Mouse (Mus musculus) intestine, postnatal 0 days (tissue): ENCODE measurements around the gene Dnajb6. TPM values are rescaled to one million over a fixed set of nuclear protein-coding genes. Genes with fewer than 3 reads are reported as not detected.
"Not testable (repeated sequence)": the region's sequence is repeated elsewhere in the genome, so short reads cannot be mapped to it uniquely, and the experiment has no call there.

Experiments used
- ATAC-seq: fragments of 200-750 bp; cut with Nextera tagmentation; 2 replicates; pipeline ENCODE4 v1.8.0; 2017; ENCODE audit warnings: mild to moderate bottlenecking, moderate TSS enrichment, moderate library complexity
- H3K27ac ChIP-seq: fragments of 300-500 bp; sonication (generic); 2 replicates; pipeline ENCODE4 v1.5.1; 2014; ENCODE audit warnings: mild to moderate bottlenecking, low read depth, low read length, moderate library complexity
- H3K27me3 ChIP-seq: fragments of 300-500 bp; sonication (generic); replicated peaks from 2 replicates; pipeline ENCODE4 v1.6.1; 2014; ENCODE audit warnings: low read length, mixed read lengths; ENCODE audit not compliant: control insufficient read depth, insufficient read depth
- H3K36me3 ChIP-seq: fragments of 300-500 bp; sonication (generic); 2 replicates; pipeline ENCODE4 v1.6.1; 2014; ENCODE audit warnings: mild to moderate bottlenecking, moderate library complexity; ENCODE audit not compliant: control insufficient read depth, insufficient read depth
- H3K4me1 ChIP-seq: fragments of 300-500 bp; sonication (generic); replicated peaks from 2 replicates; pipeline ENCODE4 v1.6.1; 2014; ENCODE audit warnings: antibody characterized with exemption, low read length, mixed read lengths; ENCODE audit not compliant: control insufficient read depth, insufficient read depth
- H3K4me2 ChIP-seq: fragments of 300-500 bp; sonication (generic); replicated peaks from 2 replicates; pipeline ENCODE4 v1.6.1; 2014; ENCODE audit warnings: low read depth, mild to moderate bottlenecking, moderate library complexity
- H3K4me3 ChIP-seq: fragments of 300-500 bp; sonication (generic); 2 replicates; pipeline ENCODE4 v1.5.1; 2014; ENCODE audit warnings: low read depth, low read length
- H3K9ac ChIP-seq: fragments of 300-500 bp; sonication (generic); 2 replicates; pipeline ENCODE4 v1.6.1; 2014; ENCODE audit warnings: mild to moderate bottlenecking, low read depth, low read length
- H3K9me3 ChIP-seq: fragments of 300-500 bp; sonication (generic); 2 replicates; pipeline ENCODE4 v1.6.1; 2016; ENCODE audit warnings: mixed run types; ENCODE audit not compliant: control insufficient read depth
- CTCF ChIP-seq: sonication (generic); IDR thresholded peaks from 2 replicates; pipeline ENCODE4 v1.5.1; 2016; ENCODE audit warnings: low read depth, mild to moderate bottlenecking, control low read depth, antibody characterized with exemption, moderate library complexity
- WGBS: fragments of 180-500 bp; shearing (Covaris S2); extraction: QIAGEN DNeasy Blood & Tissue Kit; methylation state at CpG from one replicate; pipeline ENCODE4 v1.1.7; 2014; 5-methylcytosine and 5-hydroxymethylcytosine counted together
- polyA plus RNA-seq: library from polyadenylated mRNA; unstranded; fragments of >200 nt; fragmentation: Nextera tagmentation; extraction: Ambion mirVana; gene quantifications from 2 replicates; pipeline ENCODE4 v1.2.1, GENCODE M21; 2015

Gene Dnajb6
- polyA plus RNA-seq, 1 experiment from 2014 or later = 109 TPM

DNA sequence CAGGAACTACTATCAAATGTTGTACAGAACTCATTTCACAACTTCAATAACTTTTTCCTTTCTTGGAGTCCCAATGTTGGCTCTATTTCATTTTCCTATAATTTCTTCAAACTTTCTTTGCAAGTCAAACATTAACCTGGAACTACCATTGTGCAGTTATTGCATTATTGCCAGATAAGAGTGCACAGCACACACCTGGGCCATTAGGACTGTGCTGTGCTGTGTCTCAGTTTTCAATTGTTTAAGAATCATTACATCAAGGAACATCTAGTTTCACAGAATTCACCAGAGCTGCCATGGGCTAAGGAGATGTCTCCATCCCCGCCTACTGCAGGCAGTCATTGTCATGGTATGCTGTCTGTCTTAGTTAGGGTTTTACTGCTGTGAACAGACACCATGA, 73.5 kb downstream of the Dnajb6 start:
- H3K4me3 ChIP-seq = no peak overlapping the region
- no peaks in the 10 kb centered on the region for H3K9me3 ChIP-seq
- no peak overlapping the region for H3K9ac ChIP-seq
- H3K36me3 ChIP-seq = no peaks in the 10 kb centered on the region
- H3K4me2 ChIP-seq = no peak overlapping the region
- H3K27me3 ChIP-seq = no peaks in the 10 kb centered on the region
- H3K4me1 ChIP-seq = 0 out of 2 replicates have a peak, but pooled peaks cover 6% of the 10 kb centered on the region
- 72% methylated on average over 1 of the region's 1 CpGs for WGBS
- ATAC-seq = peak; percentile 71
- TF ChIP-seq CTCF = no peak
- H3K27ac ChIP-seq = no peak overlapping the region

DNA sequence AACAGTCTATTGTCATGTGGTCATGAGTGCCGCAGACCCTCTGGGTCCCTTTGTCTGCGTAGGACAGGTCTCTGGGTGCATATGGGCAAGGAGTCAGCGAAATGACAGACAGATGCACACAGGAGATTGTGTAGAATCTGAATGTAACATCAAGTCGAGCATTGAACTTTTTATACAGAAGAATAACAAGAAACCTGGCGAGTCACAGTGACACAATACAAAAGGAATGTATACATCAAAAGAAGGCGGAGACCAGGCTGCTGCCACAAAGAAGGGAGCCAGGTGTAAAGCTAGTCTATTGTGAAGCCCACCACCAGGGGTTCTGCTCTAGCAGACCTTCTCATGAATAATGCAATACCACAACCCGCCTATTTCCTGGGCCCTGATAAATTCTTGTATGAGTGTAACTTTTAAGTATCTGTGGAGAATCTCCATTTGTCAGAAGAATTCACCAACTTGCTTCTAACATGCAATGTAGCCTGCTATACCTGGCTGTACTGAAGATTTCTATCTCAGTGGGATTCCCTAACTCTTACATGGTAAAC, 76.0 kb downstream of the Dnajb6 start:
- H3K4me1 ChIP-seq, H3K9ac ChIP-seq, H3K27me3 ChIP-seq, ATAC-seq, H3K36me3 ChIP-seq, H3K4me3 ChIP-seq, H3K4me2 ChIP-seq, H3K27ac ChIP-seq, H3K9me3 ChIP-seq: not testable (repeated sequence)
- 86% methylated on average over 7 of the region's 7 CpGs for WGBS

DNA sequence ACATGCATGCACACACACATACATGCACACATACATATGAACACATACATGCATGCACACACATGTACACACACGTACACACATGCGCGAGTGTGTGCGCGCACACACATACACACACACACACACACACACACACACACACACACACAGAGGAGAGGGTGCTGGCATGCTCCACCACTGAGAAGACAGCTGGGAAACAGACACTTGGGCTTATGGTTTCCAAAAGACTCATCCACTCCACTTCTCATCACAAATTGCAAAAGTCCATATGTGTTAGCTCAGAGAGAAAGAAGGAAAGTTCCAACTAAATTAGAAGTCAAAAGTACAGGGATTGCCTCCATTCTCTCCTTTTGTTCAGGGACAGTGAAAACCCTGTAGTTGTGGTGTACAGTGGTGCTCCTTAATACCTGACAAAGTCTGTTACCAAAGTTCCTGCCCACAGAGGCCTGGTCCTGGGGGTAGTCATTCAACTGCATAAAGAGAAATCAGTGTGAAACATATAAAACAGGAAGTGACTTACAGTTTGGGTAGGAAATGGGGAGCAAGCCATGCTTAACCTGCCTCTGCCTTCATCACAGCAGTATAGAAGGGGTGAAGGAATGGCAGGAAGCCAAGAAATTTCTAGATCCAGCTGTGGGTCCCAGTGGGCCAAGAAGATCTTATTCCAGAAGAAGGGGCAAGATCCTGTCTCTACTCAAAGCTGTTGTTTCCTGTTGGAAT, 81.2 kb downstream of the Dnajb6 start:
- 92% methylated on average over 5 of the region's 5 CpGs for WGBS
- TF ChIP-seq CTCF = no peak
- H3K4me2 ChIP-seq = no peak overlapping the region
- no peak overlapping the region for H3K27ac ChIP-seq
- no peak overlapping the region for H3K4me3 ChIP-seq
- H3K9ac ChIP-seq = no peak overlapping the region
- no peaks in the 10 kb centered on the region for H3K9me3 ChIP-seq
- ATAC-seq = no peak
- no peaks in the 10 kb centered on the region for H3K36me3 ChIP-seq
- H3K27me3 ChIP-seq = no peaks in the 10 kb centered on the region
- no peaks in the 10 kb centered on the region for H3K4me1 ChIP-seq

DNA sequence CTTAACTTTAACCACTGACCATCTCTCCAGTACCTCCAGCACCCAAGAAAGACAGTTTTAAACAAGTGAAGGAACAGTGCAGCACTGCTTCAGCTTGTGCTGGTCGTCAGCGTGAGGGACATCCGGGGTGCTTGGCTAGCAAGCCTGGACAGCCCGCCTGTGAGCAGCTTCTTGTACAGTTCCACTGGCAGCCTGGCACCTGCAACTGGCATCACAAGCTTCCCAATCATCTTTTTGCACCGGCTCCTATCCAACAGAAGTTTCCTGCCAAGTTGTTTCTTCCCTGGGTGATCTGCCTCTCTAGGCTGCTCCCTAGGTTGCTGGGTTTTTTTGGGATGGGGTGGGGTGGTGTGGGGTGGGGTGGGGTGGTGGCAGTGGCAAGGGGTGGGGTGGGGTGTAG, 81.9 kb downstream of the Dnajb6 start:
- no peak for TF ChIP-seq CTCF
- no peak overlapping the region for H3K4me3 ChIP-seq
- 84% methylated on average over 5 of the region's 5 CpGs for WGBS
- H3K9ac ChIP-seq = no peak overlapping the region
- H3K4me1 ChIP-seq = no peaks in the 10 kb centered on the region
- no peak overlapping the region for H3K27ac ChIP-seq
- ATAC-seq = no peak
- H3K4me2 ChIP-seq = no peak overlapping the region
- no peaks in the 10 kb centered on the region for H3K9me3 ChIP-seq
- no peaks in the 10 kb centered on the region for H3K36me3 ChIP-seq
- no peaks in the 10 kb centered on the region for H3K27me3 ChIP-seq

DNA sequence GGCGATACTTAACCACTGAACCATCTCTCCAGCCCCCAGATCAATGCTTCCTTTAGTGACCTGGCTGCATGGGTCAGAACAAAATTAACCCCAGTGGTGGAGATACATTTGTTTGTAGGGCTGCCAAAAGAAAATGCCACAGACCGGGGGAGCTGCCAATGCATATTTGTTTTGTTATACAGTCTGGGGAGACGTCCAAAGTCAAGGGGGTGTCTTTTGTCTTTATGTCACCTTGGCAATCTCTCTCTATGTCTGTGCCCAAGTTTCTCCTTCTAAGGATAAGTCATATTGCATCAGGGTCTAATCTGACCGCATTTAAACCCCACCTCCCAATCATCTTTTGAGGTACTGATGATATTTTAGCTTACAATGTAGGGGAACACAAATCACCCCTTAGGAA, 82.8 kb downstream of the Dnajb6 start:
- 73% methylated on average over 4 of the region's 4 CpGs for WGBS
- Histone ChIP-seq H3K27ac (no peak overlapping the region), H3K36me3 (no peaks in the 10 kb centered on the region), H3K4me2 (no peak overlapping the region), H3K4me3 (no peak overlapping the region), H3K4me1 (no peaks in the 10 kb centered on the region), H3K27me3 (no peaks in the 10 kb centered on the region), H3K9me3 (no peaks in the 10 kb centered on the region), H3K9ac (no peak overlapping the region)
- no peak for ATAC-seq
- TF ChIP-seq CTCF = no peak

DNA sequence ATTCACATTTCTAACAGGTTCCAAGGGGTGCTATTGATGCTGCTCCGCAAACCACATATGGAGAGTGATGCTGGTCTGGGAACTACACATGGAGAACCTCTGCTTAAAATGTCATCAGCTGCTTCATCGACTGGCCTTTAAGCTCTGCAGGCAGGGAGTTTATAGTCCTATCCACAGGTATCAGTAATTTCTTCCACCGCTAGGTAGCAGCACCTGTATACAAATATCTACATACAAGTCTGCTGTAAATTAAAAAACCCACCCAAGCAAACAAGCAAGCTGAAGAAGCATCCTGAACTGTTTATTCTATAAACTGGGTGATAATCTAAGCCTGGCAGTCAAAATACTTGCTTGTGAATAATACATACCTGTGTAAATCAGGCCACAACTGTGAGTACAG, 89.3 kb downstream of the Dnajb6 start:
- 34% methylated on average over 3 of the region's 3 CpGs for WGBS
- Histone ChIP-seq H3K27me3 (no peaks in the 10 kb centered on the region), H3K36me3 (no peaks in the 10 kb centered on the region), H3K9me3 (no peaks in the 10 kb centered on the region), H3K4me3 (no peak overlapping the region), H3K27ac (no peak overlapping the region), H3K9ac (no peak overlapping the region), H3K4me2 (no peak overlapping the region), H3K4me1 (no peaks in the 10 kb centered on the region)
- TF ChIP-seq CTCF = peak; percentile 70
- no peak for ATAC-seq
